Mouse (Mus musculus): ENCODE data around the gene Tapt1. TPM values are rescaled to one million over a fixed set of nuclear protein-coding genes. Genes with fewer than 3 reads are reported as not detected.

Gene Tapt1
- polyA plus RNA-seq, 1 experiment: 1.5 TPM

DNA sequence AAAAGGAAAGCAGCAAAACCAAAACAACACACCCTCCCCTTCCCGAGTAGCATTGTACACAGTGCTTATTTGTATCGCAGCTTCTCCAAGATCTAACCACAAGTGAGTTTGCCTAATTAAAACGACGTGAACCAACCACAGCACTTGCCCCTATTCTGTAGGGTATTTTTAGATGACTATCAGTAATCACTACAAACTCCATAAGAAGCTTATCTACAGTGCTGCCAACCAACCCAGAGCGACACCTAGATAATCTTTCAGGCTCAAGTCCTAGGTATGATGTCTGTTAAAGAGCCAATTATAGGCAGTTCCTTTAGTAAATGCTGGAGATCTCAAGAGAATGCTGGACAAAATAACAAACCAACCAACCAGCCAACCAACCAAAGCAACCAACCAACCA lies 28.6 kb downstream of the Tapt1 start:
- Histone ChIP-seq H3K4me3 (replicated peaks) (no peak overlapping the region), H3K4me1 (ENCODE audit: control insufficient read depth) (peaks cover 52% of the 10 kb centered on the region), H3K27me3 (ENCODE audit: control insufficient read depth) (no peaks in the 10 kb centered on the region), H3K9me3 (ENCODE audit: control insufficient read depth, low read length) (no peaks in the 10 kb centered on the region), H3K36me3 (ENCODE audit: control insufficient read depth) (peaks cover 87% of the 10 kb centered on the region)
- TF ChIP-seq TAL1 (IDR thresholded peaks at IDR 0.05; ENCODE audit: low read length) (no peak), GATA1 (IDR thresholded peaks at IDR 0.05; ENCODE audit: low read length) (no peak)

DNA sequence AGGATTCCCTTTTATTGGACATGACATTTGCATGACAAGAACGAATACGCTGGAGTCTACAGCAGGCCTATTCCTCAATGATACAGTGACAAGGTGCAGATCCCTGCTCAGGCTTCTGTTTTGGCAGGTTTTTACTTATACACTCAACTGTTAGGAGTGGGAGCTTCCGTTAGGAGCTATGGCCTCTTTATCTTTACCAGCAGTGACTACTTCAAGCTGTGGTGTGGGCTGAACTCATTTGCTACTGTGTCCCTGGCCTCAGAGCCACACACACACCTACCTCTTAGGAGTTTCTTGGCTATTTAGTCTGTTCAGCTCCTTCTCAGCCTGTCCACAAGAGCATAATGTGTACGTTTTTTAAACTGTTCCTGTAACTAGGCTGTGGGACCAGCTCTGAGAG lies 30.3 kb downstream of the Tapt1 start:
- H3K36me3 ChIP-seq (ENCODE audit: control insufficient read depth): peaks cover 88% of the 10 kb centered on the region

GRCm38 (mm10) chr5:44187370-44187769 lies 39.1 kb downstream of the Tapt1 start:
- no peak for TF ChIP-seq TAL1 (IDR thresholded peaks at IDR 0.05; ENCODE audit: low read length)
- TF ChIP-seq GATA1 (IDR thresholded peaks at IDR 0.05; ENCODE audit: low read length): no peak
- H3K4me3 ChIP-seq (replicated peaks): no peak overlapping the region
- H3K27me3 ChIP-seq (ENCODE audit: control insufficient read depth): no peaks in the 10 kb centered on the region
- H3K9me3 ChIP-seq (ENCODE audit: control insufficient read depth, low read length): no peaks in the 10 kb centered on the region
- no peaks in the 10 kb centered on the region for H3K4me1 ChIP-seq (ENCODE audit: control insufficient read depth)
- H3K36me3 ChIP-seq (ENCODE audit: control insufficient read depth): peaks cover 98% of the 10 kb centered on the region

More for the DNA sequence above, 30.3 kb downstream of the Tapt1 start:
- Histone ChIP-seq H3K9me3 (ENCODE audit: control insufficient read depth, low read length) (no peaks in the 10 kb centered on the region), H3K27me3 (ENCODE audit: control insufficient read depth) (no peaks in the 10 kb centered on the region), H3K4me3 (replicated peaks) (no peak overlapping the region), H3K4me1 (ENCODE audit: control insufficient read depth) (peaks cover 42% of the 10 kb centered on the region)
- TF ChIP-seq TAL1 (IDR thresholded peaks at IDR 0.05; ENCODE audit: low read length) (no peak), GATA1 (IDR thresholded peaks at IDR 0.05; ENCODE audit: low read length) (no peak)

DNA sequence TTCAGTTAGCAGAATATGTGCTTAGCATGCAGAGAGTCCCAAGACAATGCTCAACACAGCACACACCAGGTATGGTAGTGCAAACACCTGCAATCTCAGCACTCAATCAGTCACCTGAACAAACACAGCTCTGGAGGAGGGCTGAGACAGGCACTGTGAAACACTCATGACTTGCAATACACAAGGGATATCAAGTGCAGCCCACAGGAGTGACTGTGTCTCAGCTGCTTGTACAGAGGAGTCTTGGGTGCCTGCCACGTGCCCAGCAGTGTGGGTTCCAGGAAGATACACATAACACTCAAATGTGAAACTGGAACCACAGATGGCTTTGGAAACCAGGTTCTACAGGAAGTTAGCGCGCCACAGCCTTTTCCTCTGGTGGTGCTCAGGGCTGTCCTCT lies 44.8 kb downstream of the Tapt1 start:
- Histone ChIP-seq H3K9me3 (ENCODE audit: control insufficient read depth, low read length) (no peaks in the 10 kb centered on the region), H3K4me3 (replicated peaks) (no peak overlapping the region), H3K4me1 (ENCODE audit: control insufficient read depth) (no peaks in the 10 kb centered on the region), H3K27me3 (ENCODE audit: control insufficient read depth) (no peaks in the 10 kb centered on the region), H3K36me3 (ENCODE audit: control insufficient read depth) (peaks cover 99% of the 10 kb centered on the region)
- TF ChIP-seq TAL1 (IDR thresholded peaks at IDR 0.05; ENCODE audit: low read length): no peak
- TF ChIP-seq GATA1 (IDR thresholded peaks at IDR 0.05; ENCODE audit: low read length): no peak

GRCm38 (mm10) chr5:44180450-44180849 lies 46.0 kb downstream of the Tapt1 start:
- no peak overlapping the region for H3K4me3 ChIP-seq (replicated peaks)
- peaks cover 99% of the 10 kb centered on the region for H3K36me3 ChIP-seq (ENCODE audit: control insufficient read depth)
- H3K27me3 ChIP-seq (ENCODE audit: control insufficient read depth): no peaks in the 10 kb centered on the region
- TF ChIP-seq TAL1 (IDR thresholded peaks at IDR 0.05; ENCODE audit: low read length) (no peak), GATA1 (IDR thresholded peaks at IDR 0.05; ENCODE audit: low read length) (no peak)
- no peaks in the 10 kb centered on the region for H3K9me3 ChIP-seq (ENCODE audit: control insufficient read depth, low read length)
- H3K4me1 ChIP-seq (ENCODE audit: control insufficient read depth): no peaks in the 10 kb centered on the region

DNA sequence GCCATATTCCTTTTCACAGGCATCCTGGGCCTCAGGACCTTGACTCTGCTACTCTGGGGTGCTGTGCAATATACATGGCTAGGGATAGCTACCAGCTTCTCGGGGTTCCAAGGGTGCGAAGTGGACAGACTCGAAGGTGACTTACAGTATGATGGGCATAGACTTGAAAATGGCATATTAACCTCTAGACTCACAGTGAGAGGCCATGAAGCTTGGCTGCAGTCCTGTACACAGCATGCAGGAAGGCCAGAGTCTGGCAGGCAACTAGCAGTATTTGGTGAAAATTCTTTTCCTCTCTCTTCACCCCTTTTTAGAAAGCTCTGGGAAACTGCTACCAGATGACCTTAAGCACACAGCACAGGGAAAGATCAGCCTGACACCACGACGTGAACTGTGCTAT lies 52.4 kb downstream of the Tapt1 start:
- Histone ChIP-seq H3K36me3 (ENCODE audit: control insufficient read depth) (peaks cover 90% of the 10 kb centered on the region), H3K4me1 (ENCODE audit: control insufficient read depth) (no peaks in the 10 kb centered on the region), H3K9me3 (ENCODE audit: control insufficient read depth, low read length) (no peaks in the 10 kb centered on the region), H3K27me3 (ENCODE audit: control insufficient read depth) (no peaks in the 10 kb centered on the region), H3K4me3 (replicated peaks) (no peak overlapping the region)
- no peak for TF ChIP-seq TAL1 (IDR thresholded peaks at IDR 0.05; ENCODE audit: low read length)
- no peak for TF ChIP-seq GATA1 (IDR thresholded peaks at IDR 0.05; ENCODE audit: low read length)

GRCm38 (mm10) chr5:44166866-44167265 lies 59.6 kb downstream of the Tapt1 start:
- TF ChIP-seq GATA1 (IDR thresholded peaks at IDR 0.05; ENCODE audit: low read length) (no peak), TAL1 (IDR thresholded peaks at IDR 0.05; ENCODE audit: low read length) (no peak)
- no peaks in the 10 kb centered on the region for H3K9me3 ChIP-seq (ENCODE audit: control insufficient read depth, low read length)
- no peaks in the 10 kb centered on the region for H3K4me1 ChIP-seq (ENCODE audit: control insufficient read depth)
- no peak overlapping the region for H3K4me3 ChIP-seq (replicated peaks)
- no peaks in the 10 kb centered on the region for H3K27me3 ChIP-seq (ENCODE audit: control insufficient read depth)
- H3K36me3 ChIP-seq (ENCODE audit: control insufficient read depth): peaks cover 18% of the 10 kb centered on the region

GRCm38 (mm10) chr5:44165854-44166253 lies 60.6 kb downstream of the Tapt1 start:
- no peak for TF ChIP-seq TAL1 (IDR thresholded peaks at IDR 0.05; ENCODE audit: low read length)
- no peak for TF ChIP-seq GATA1 (IDR thresholded peaks at IDR 0.05; ENCODE audit: low read length)
- Histone ChIP-seq H3K27me3 (ENCODE audit: control insufficient read depth) (no peaks in the 10 kb centered on the region), H3K36me3 (ENCODE audit: control insufficient read depth) (peaks cover 8% of the 10 kb centered on the region), H3K4me1 (ENCODE audit: control insufficient read depth) (no peaks in the 10 kb centered on the region), H3K9me3 (ENCODE audit: control insufficient read depth, low read length) (no peaks in the 10 kb centered on the region), H3K4me3 (replicated peaks) (no peak overlapping the region)

DNA sequence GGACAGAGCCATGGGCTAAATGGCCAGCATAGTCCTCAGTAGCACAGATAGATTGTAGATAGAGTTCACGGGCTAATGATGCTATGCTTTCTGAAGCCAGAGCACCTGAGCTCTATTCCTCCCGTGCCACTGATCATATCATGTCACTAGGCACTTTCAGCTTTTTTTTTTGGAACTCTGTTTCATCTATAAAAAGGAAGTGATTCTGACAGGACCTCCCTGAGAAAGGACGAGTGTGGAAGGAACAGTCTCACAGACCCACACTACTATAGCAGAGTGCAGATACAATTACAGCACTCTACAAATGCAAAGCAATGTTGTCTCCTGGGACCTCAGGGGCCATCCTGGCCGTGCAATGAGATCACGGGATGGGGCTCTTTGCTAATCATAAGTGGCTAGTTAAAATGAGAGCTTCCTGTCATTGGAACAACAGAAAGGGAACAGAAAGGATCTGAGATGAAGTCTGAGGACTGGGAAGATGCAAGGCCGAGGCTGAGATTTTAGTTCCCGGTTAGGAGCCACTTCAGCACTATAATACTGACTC lies 62.1 kb downstream of the Tapt1 start:
- TF ChIP-seq TAL1 (IDR thresholded peaks at IDR 0.05; ENCODE audit: low read length) (no peak), GATA1 (IDR thresholded peaks at IDR 0.05; ENCODE audit: low read length) (no peak)

GRCm38 (mm10) chr5:44163318-44163717 lies 63.1 kb downstream of the Tapt1 start:
- Histone ChIP-seq H3K27me3 (ENCODE audit: control insufficient read depth) (no peaks in the 10 kb centered on the region), H3K9me3 (ENCODE audit: control insufficient read depth, low read length) (no peaks in the 10 kb centered on the region), H3K36me3 (ENCODE audit: control insufficient read depth) (no peaks in the 10 kb centered on the region), H3K4me1 (ENCODE audit: control insufficient read depth) (no peaks in the 10 kb centered on the region), H3K4me3 (replicated peaks) (no peak overlapping the region)
- TF ChIP-seq GATA1 (IDR thresholded peaks at IDR 0.05; ENCODE audit: low read length) (no peak), TAL1 (IDR thresholded peaks at IDR 0.05; ENCODE audit: low read length) (no peak)

More for the DNA sequence above, 62.1 kb downstream of the Tapt1 start:
- H3K36me3 ChIP-seq (ENCODE audit: control insufficient read depth): no peaks in the 10 kb centered on the region
- H3K4me3 ChIP-seq (replicated peaks): no peak overlapping the region
- no peaks in the 10 kb centered on the region for H3K4me1 ChIP-seq (ENCODE audit: control insufficient read depth)
- no peaks in the 10 kb centered on the region for H3K9me3 ChIP-seq (ENCODE audit: control insufficient read depth, low read length)
- H3K27me3 ChIP-seq (ENCODE audit: control insufficient read depth): no peaks in the 10 kb centered on the region

Data from erythroblast, embryonic 14.5 days (primary cell).